Mouse (Mus musculus) E14TG2a.4 (cell line): Measurements from ENCODE around the gene Eya4.

ENCODE experiments used
- CTCF ChIP-seq: conservative IDR thresholded peaks from 2 replicates; pipeline ENCODE4 v1.5.1; 2014; ENCODE audit warnings: low read length
- POU5F1 ChIP-seq: IDR thresholded peaks from 2 replicates; pipeline ENCODE4 v1.6.1; 2014; ENCODE audit warnings: low read length, borderline replicate concordance

- TF ChIP-seq CTCF, result no peak
- no peak for TF ChIP-seq POU5F1
Observed at GRCm38 (mm10) chr10:23271050-23271621, 79.5 kb downstream of the Eya4 start.
